Mouse (Mus musculus) neutrophil, adult 5-6 weeks (primary cell): ENCODE data around the gene Chtf18. TPM values are rescaled to one million over a fixed set of nuclear protein-coding genes. Genes with fewer than 3 reads are reported as not detected.

ENCODE experiments used
- ATAC-seq: fragments of 151-379, 151-347 bp; 2 replicates; pipeline ENCODE4 v1.8.0; 2017; ENCODE audit warnings: mild to moderate bottlenecking, moderate TSS enrichment; ENCODE audit not compliant: insufficient number of reproducible peaks, poor library complexity, low FRiP score, severe bottlenecking; ENCODE audit errors: extremely low read depth
- total RNA-seq: library from RNA; stranded (forward); fragments of 200-1000 nt; gene quantifications from 2 replicates; pipeline ENCODE4 v1.2.3, GENCODE M21; 2017

The Chtf18 gene
- total RNA-seq, 1 experiment from 2014 or later: 1.5 TPM

- ATAC-seq: no peak
Measured at GRCm38 (mm10) chr17:25686323-25686722, 40.9 kb downstream of the Chtf18 start.

- ATAC-seq: no peak
Measured at GRCm38 (mm10) chr17:25681636-25682035, 45.6 kb downstream of the Chtf18 start.

- ATAC-seq: no peak
Measured at GRCm38 (mm10) chr17:25679818-25680217, 47.4 kb downstream of the Chtf18 start.

- peak; percentile 51 for ATAC-seq
Measured at GRCm38 (mm10) chr17:25677969-25678368, 49.2 kb downstream of the Chtf18 start.

- no peak for ATAC-seq
Measured at GRCm38 (mm10) chr17:25672982-25673381, 54.2 kb downstream of the Chtf18 start.

Other genes with a start within 250 kb of the Chtf18 start
- gene Sstr5, start 230.1 kb downstream of the Chtf18 start, total RNA-seq: not detected in 2 replicates
- gene Sox8, start 156.7 kb downstream of the Chtf18 start, total RNA-seq: not detected in 2 replicates
- gene Lmf1, start 148.3 kb downstream of the Chtf18 start, total RNA-seq: 10.9 and 11.8 TPM in 2 replicates
- not detected in 2 replicates for gene Gng13, start 10.2 kb downstream of the Chtf18 start, total RNA-seq
- gene Rpusd1, start 251 bp upstream of the Chtf18 start, total RNA-seq: 1.7 and 2.2 TPM in 2 replicates
- not detected in 2 replicates for gene Mslnl, start 8.6 kb upstream of the Chtf18 start, total RNA-seq
- gene Msln, start 27.0 kb upstream of the Chtf18 start, total RNA-seq: 1.6 TPM in 1 of 2 replicates, not detected in the other
- gene Narfl, start 46.4 kb upstream of the Chtf18 start, total RNA-seq: 36.2 and 41.3 TPM in 2 replicates
- 21.5 and 24.7 TPM in 2 replicates for gene Haghl, start 58.3 kb upstream of the Chtf18 start, total RNA-seq
- 0.25 TPM in 1 of 2 replicates, not detected in the other for gene Ccdc78, start 59.2 kb upstream of the Chtf18 start, total RNA-seq
- 23.6 and 33.3 TPM in 2 replicates for gene Fam173a, start 65.5 kb upstream of the Chtf18 start, total RNA-seq
- not detected in 2 replicates for gene AC134908.4, start 68.2 kb upstream of the Chtf18 start, total RNA-seq
- gene Metrn, start 69.7 kb upstream of the Chtf18 start, total RNA-seq: 3.5 and 4.4 TPM in 2 replicates
- not detected in 2 replicates for gene Fbxl16, start 81.7 kb upstream of the Chtf18 start, total RNA-seq
- 12.9 and 13.4 TPM in 2 replicates for gene Wdr24, start 96.2 kb upstream of the Chtf18 start, total RNA-seq
- 10.9 and 11.0 TPM in 2 replicates for gene Jmjd8, start 101.4 kb upstream of the Chtf18 start, total RNA-seq
- 74.8 and 79.7 TPM in 2 replicates for gene Stub1, start 106.0 kb upstream of the Chtf18 start, total RNA-seq
- gene Rhbdl1, start 109.9 kb upstream of the Chtf18 start, total RNA-seq: 1.5 TPM in 1 of 2 replicates, not detected in the other
- gene Gm20683, start 114.3 kb upstream of the Chtf18 start, total RNA-seq: 3.4 and 5.6 TPM in 2 replicates
- gene Rhot2, start 117.4 kb upstream of the Chtf18 start, total RNA-seq: 34.6 and 37.0 TPM in 2 replicates
- 7.4 and 8.4 TPM in 2 replicates for gene Wdr90, start 134.1 kb upstream of the Chtf18 start, total RNA-seq
- 1.2 TPM in 1 of 2 replicates, not detected in the other for gene Mcrip2, start 141.3 kb upstream of the Chtf18 start, total RNA-seq
- gene Mettl26, start 147.7 kb upstream of the Chtf18 start, total RNA-seq: 5.8 and 7.1 TPM in 2 replicates
- 2.0 and 3.0 TPM in 2 replicates for gene Wfikkn1, start 153.4 kb upstream of the Chtf18 start, total RNA-seq
- gene Rab40c, start 192.3 kb upstream of the Chtf18 start, total RNA-seq: 6.5 and 7.8 TPM in 2 replicates
- 23.3 and 28.6 TPM in 2 replicates for gene Pigq, start 217.5 kb upstream of the Chtf18 start, total RNA-seq
- not detected in 2 replicates for gene Nhlrc4, start 217.5 kb upstream of the Chtf18 start, total RNA-seq
- gene A930017K11Rik, start 225.1 kb upstream of the Chtf18 start, total RNA-seq: not detected in 2 replicates